16 mouse cellular contexts compared by ENCODE assay signal in genomic region chr7:93473371-93473770, GRCm38 (mm10).
"Had no signal": no experiment of that assay in that cellular context is flagged by ENCODE, and none has a peak within 500 bp of the region (broad histone marks: within the 10 kb centered on the region; RNA-seq: fewer than 3 reads in every experiment).

No protein-coding gene starts in this region.

- H3K4me1 ChIP-seq: liver, embryonic 12.5 days; megakaryocyte, embryonic 14.5 days; midbrain, embryonic 13.5 days; midbrain, embryonic 15.5 days; stomach, embryonic 15.5 days had no signal

- H3K9ac ChIP-seq: liver, embryonic 12.5 days; liver, embryonic 14.5 days; lung, embryonic 14.5 days; midbrain, embryonic 13.5 days; midbrain, embryonic 15.5 days; stomach, embryonic 15.5 days had no signal

- H3K4me3 ChIP-seq: liver, embryonic 12.5 days; megakaryocyte, embryonic 14.5 days; midbrain, embryonic 13.5 days; midbrain, embryonic 15.5 days; stomach, embryonic 15.5 days had no signal

- H3K9me3 ChIP-seq: liver, embryonic 12.5 days; megakaryocyte, embryonic 14.5 days; midbrain, embryonic 13.5 days; midbrain, embryonic 15.5 days; stomach, embryonic 15.5 days had no signal

- H3K4me2 ChIP-seq: liver, embryonic 12.5 days; lung, embryonic 14.5 days; midbrain, embryonic 11.5 days; midbrain, embryonic 13.5 days; midbrain, embryonic 15.5 days; stomach, embryonic 15.5 days had no signal

- DNase-seq: lung, adult 18-20 months; lung, embryonic 14.5 days; lung, postnatal 10 days; right cerebral cortex, postnatal 14 days; thymus, adult 2 months; thymus, postnatal 25 days; thymus, postnatal 4 days had no signal

- H3K27me3 ChIP-seq: liver, embryonic 12.5 days; megakaryocyte, embryonic 14.5 days; midbrain, embryonic 13.5 days; midbrain, embryonic 15.5 days; stomach, embryonic 15.5 days had no signal

- H3K36me3 ChIP-seq: liver, embryonic 12.5 days; midbrain, embryonic 13.5 days; midbrain, embryonic 15.5 days; stomach, embryonic 15.5 days had no signal

- ATAC-seq: liver, embryonic 12.5 days; midbrain, embryonic 13.5 days; midbrain, embryonic 15.5 days had no signal

- H3K27ac ChIP-seq: liver, embryonic 12.5 days; liver, embryonic 14.5 days; macrophage; midbrain, embryonic 13.5 days; midbrain, embryonic 15.5 days; stomach, embryonic 15.5 days; stomach, postnatal 0 days had no signal
